Mouse (Mus musculus): ENCODE results near the gene Xirp1.

DNA sequence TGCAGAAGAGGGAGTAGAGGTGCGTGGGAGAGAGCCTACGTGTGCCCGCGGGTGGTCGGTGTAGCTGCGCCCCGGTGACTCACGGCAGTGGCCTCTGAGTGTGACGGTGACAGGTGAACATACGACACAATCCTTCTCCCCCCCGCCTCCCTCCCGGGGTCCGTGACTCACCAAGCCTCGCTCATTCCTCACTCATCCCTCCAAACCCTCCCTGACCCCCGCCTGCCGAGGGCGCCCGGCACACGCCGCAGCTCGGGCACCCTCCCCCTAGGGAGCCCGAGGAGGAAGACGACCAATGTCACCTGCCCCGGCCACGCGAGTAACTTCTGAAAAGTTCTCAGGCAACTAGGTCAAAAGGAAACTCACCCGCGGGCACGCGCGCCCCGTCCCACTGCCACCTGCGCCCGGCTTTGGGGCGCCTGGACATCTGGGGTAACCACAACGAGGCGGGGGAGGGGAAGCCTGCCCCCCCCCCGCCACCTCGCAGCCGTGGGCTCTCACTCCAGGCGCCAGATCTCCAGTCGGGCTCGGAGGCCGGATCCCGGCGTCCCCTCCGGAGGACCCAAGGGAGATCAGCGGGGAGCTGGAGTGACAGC lies 40.3 kb downstream of the Xirp1 start:
- TF ChIP-seq CTCF (IDR thresholded peaks at IDR 0.05; ENCODE audit: control insufficient read depth, insufficient read depth, insufficient read length) (peak; percentile 2), USF1 (IDR thresholded peaks at IDR 0.05; ENCODE audit: low read depth) (no peak), MYOD1 (IDR thresholded peaks at IDR 0.05; ENCODE audit: control insufficient read depth, insufficient read length, low read depth) (peak; percentile 92), MYOG (IDR thresholded peaks at IDR 0.05; ENCODE audit: control insufficient read depth, extremely low read depth, insufficient read length) (no peak), CEBPB (IDR thresholded peaks at IDR 0.05; ENCODE audit: low read depth) (no peak), FOSL1 (IDR thresholded peaks at IDR 0.05; ENCODE audit: insufficient read depth, low read length, poor library complexity, severe bottlenecking) (peak; percentile 37), MAX (IDR thresholded peaks at IDR 0.05) (peak; percentile 34)
